Mouse (Mus musculus) embryonic facial prominence, embryonic 13.5 days (tissue): ENCODE results near the gene Olfr1443. TPM values are rescaled to one million over a fixed set of nuclear protein-coding genes. Genes with fewer than 3 reads are reported as not detected.

Experiments
- polyA plus RNA-seq: library from polyadenylated mRNA; unstranded; fragments of >200 nt; fragmentation: Nextera tagmentation; extraction: Ambion mirVana; gene quantifications from 2 replicates; pipeline ENCODE4 v1.2.1, GENCODE M21; 2015

Gene Olfr1443
- polyA plus RNA-seq, 1 experiment from 2014 or later, result not detected

Other genes with a start within 250 kb of the Olfr1443 start
- 0.36 and 0.41 TPM in 2 replicates for gene Mpeg1, start 217.3 kb upstream of the Olfr1443 start, polyA plus RNA-seq
- gene Dtx4, start 176.7 kb upstream of the Olfr1443 start, polyA plus RNA-seq, result 6.0 and 6.7 TPM in 2 replicates
- gene Fam111a, start 132.4 kb upstream of the Olfr1443 start, polyA plus RNA-seq, result 20.3 and 23.4 TPM in 2 replicates
- gene Gm4952, start 78.1 kb upstream of the Olfr1443 start, polyA plus RNA-seq, result 0.19 and 0.25 TPM in 2 replicates
- not detected in 2 replicates for gene Glyat, start 44.8 kb upstream of the Olfr1443 start, polyA plus RNA-seq
- not detected in 2 replicates for gene Olfr1442, start 7.7 kb upstream of the Olfr1443 start, polyA plus RNA-seq
- not detected in 2 replicates for gene Keg1, start 17.7 kb downstream of the Olfr1443 start, polyA plus RNA-seq
- gene Cntf, start 87.5 kb downstream of the Olfr1443 start, polyA plus RNA-seq, result 1.4 and 1.9 TPM in 2 replicates
- gene Zfp91, start 118.0 kb downstream of the Olfr1443 start, polyA plus RNA-seq, result 14.9 and 16.8 TPM in 2 replicates
- 1.2 and 2.3 TPM in 2 replicates for gene Lpxn, start 118.1 kb downstream of the Olfr1443 start, polyA plus RNA-seq
- gene Gm5244, start 168.6 kb downstream of the Olfr1443 start, polyA plus RNA-seq, result not detected in 2 replicates
- not detected in 2 replicates for gene Olfr1444, start 179.2 kb downstream of the Olfr1443 start, polyA plus RNA-seq
- gene Olfr1445, start 205.7 kb downstream of the Olfr1443 start, polyA plus RNA-seq, result not detected in 2 replicates
- not detected in 2 replicates for gene Olfr1446, start 215.4 kb downstream of the Olfr1443 start, polyA plus RNA-seq
- gene Olfr1447, start 225.6 kb downstream of the Olfr1443 start, polyA plus RNA-seq, result not detected in 2 replicates
- gene Olfr1448, start 246.3 kb downstream of the Olfr1443 start, polyA plus RNA-seq, result not detected in 2 replicates